Mouse (Mus musculus) ES-Bruce4 (cell line): Measurements from ENCODE around the gene Tm7sf3. TPM values are rescaled to one million over a fixed set of nuclear protein-coding genes. Genes with fewer than 3 reads are reported as not detected.

ENCODE experiments used
- H3K27ac ChIP-seq: 2 replicates; pipeline ENCODE4 v1.5.1; 2012; ENCODE audit warnings: low read length, inconsistent platforms; ENCODE audit not compliant: insufficient read depth
- H3K27me3 ChIP-seq: 2 replicates; pipeline ENCODE4 v1.6.1; 2012; ENCODE audit warnings: mild to moderate bottlenecking, low read length, inconsistent platforms; ENCODE audit not compliant: control insufficient read depth, poor library complexity, insufficient read depth, severe bottlenecking
- H3K36me3 ChIP-seq: 2 replicates; pipeline ENCODE4 v1.6.1; 2012; ENCODE audit warnings: inconsistent platforms, mild to moderate bottlenecking, low read length, moderate library complexity; ENCODE audit not compliant: control insufficient read depth, poor library complexity, insufficient read depth, severe bottlenecking
- H3K4me1 ChIP-seq: one replicate; pipeline ENCODE4 v1.8.1; 2011; ENCODE audit warnings: low read length; ENCODE audit not compliant: control insufficient read depth, insufficient read depth
- H3K4me3 ChIP-seq: 2 replicates; pipeline ENCODE4 v1.5.1; 2011; ENCODE audit warnings: low read depth, mild to moderate bottlenecking, low read length
- H3K9ac ChIP-seq: 2 replicates; pipeline ENCODE4 v1.6.1; 2012; ENCODE audit warnings: low read depth, mild to moderate bottlenecking, inconsistent platforms; ENCODE audit not compliant: poor library complexity, severe bottlenecking
- H3K9me3 ChIP-seq: replicated peaks from 2 replicates; pipeline ENCODE4 v1.6.1; 2012; ENCODE audit warnings: mild to moderate bottlenecking, low read length, inconsistent platforms; ENCODE audit not compliant: control insufficient read depth, poor library complexity, insufficient read depth, severe bottlenecking
- CTCF ChIP-seq: IDR thresholded peaks from one replicate; pipeline ENCODE4 v1.8.1; 2011; ENCODE audit warnings: low read depth, low read length
- EP300 ChIP-seq: IDR thresholded peaks from 2 replicates; pipeline ENCODE4 v1.6.1; 2011; ENCODE audit warnings: low read depth, low read length; ENCODE audit not compliant: insufficient read depth
- POLR2A ChIP-seq: IDR thresholded peaks from one replicate; pipeline ENCODE4 v1.8.1; 2011; ENCODE audit warnings: low read length; ENCODE audit not compliant: insufficient read depth
- polyA plus RNA-seq: library from polyadenylated mRNA; stranded (reverse); fragments of >200 nt; gene quantifications from 2 replicates; pipeline ENCODE4 v1.2.4, GENCODE M21; 2011; ENCODE audit warnings: low read depth; ENCODE audit not compliant: missing spikeins, insufficient read depth, insufficient read length

The Tm7sf3 gene
- polyA plus RNA-seq, 1 experiment = 46.1 TPM

GRCm38 (mm10) chr6:146683881-146684280 is 41.3 kb upstream of the Tm7sf3 start:
- Histone ChIP-seq H3K27me3 (no peaks in the 10 kb centered on the region), H3K9ac (no peak overlapping the region), H3K4me3 (no peak overlapping the region), H3K9me3 (peaks cover 12% of the 10 kb centered on the region), H3K27ac (no peak overlapping the region), H3K4me1 (no peaks in the 10 kb centered on the region), H3K36me3 (no peaks in the 10 kb centered on the region)
- TF ChIP-seq POLR2A = no peak
- no peak for TF ChIP-seq EP300
- no peak for TF ChIP-seq CTCF

- Histone ChIP-seq H3K27me3 (no peaks in the 10 kb centered on the region), H3K9ac (no peak overlapping the region), H3K4me3 (no peak overlapping the region), H3K36me3 (no peaks in the 10 kb centered on the region), H3K27ac (no peak overlapping the region), H3K4me1 (no peaks in the 10 kb centered on the region), H3K9me3 (peaks cover 6% of the 10 kb centered on the region)
- TF ChIP-seq CTCF = no peak
- no peak for TF ChIP-seq POLR2A
- no peak for TF ChIP-seq EP300
Observed at GRCm38 (mm10) chr6:146678136-146679070, 35.8 kb upstream of the Tm7sf3 start.

DNA sequence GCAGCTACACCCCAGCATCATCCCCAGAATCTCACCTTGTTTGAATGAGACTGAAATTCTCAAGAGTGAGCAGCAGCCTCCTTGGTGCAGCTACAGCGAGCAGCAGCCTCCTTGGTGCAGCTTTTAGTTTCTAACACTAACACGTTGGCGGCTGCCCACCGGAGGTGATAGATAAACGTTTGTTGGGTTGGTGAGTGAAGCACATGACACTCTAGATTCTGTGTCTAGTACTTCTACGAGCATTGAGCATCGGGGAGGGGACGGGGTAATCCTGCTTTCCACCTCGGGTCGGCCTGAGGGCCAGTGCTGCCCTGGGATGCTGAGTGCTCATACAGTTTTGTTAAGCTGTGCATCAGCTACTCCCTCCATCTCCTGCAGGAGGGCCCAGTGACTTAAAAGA is 34.3 kb upstream of the Tm7sf3 start:
- H3K27me3 ChIP-seq = no peaks in the 10 kb centered on the region
- no peak overlapping the region for H3K4me3 ChIP-seq
- H3K9ac ChIP-seq = no peak overlapping the region
- H3K4me1 ChIP-seq = no peaks in the 10 kb centered on the region
- no peak overlapping the region for H3K27ac ChIP-seq
- TF ChIP-seq CTCF (no peak), EP300 (no peak), POLR2A (no peak)
- H3K9me3 ChIP-seq = peaks cover 6% of the 10 kb centered on the region
- H3K36me3 ChIP-seq = no peaks in the 10 kb centered on the region

DNA sequence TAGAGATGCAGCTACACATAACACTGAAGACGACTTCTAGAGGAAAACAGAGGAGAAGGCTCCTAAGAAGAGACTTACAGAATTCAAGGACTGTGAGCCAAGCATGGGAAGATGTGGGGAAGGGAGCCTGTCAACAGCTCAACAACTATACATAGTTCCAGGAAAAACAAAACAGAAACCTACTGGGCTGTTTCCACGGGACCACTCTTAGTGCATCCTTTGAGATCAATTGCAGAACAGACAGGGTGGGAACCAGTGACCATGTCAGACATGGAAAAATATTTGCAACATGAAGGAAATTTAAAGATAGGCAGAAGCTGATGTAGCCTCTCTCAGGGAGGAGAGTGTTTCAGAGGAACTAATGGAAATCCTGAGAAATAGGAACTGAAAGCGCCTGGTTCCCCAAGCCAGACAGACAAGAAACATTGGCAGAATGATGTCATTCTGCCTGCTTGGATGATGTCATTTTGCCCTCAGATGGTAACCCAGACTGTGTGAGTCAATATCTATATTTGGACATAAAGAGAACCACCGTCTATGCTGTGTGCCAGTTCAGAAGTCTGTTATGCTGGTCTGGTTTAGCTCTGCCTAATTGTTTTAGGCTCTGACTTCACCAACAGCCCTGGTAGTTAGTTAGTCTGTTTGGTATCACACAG is 32.4 kb upstream of the Tm7sf3 start:
- no peaks in the 10 kb centered on the region for H3K27me3 ChIP-seq
- no peaks in the 10 kb centered on the region for H3K4me1 ChIP-seq
- H3K4me3 ChIP-seq = no peak overlapping the region
- H3K27ac ChIP-seq = no peak overlapping the region
- no peaks in the 10 kb centered on the region for H3K36me3 ChIP-seq
- no peaks in the 10 kb centered on the region; the same call in 1 of the 2 replicates for H3K9me3 ChIP-seq
- no peak overlapping the region for H3K9ac ChIP-seq
- TF ChIP-seq CTCF (no peak), EP300 (no peak), POLR2A (no peak)

GRCm38 (mm10) chr6:146674420-146674819 is 31.8 kb upstream of the Tm7sf3 start:
- TF ChIP-seq POLR2A (no peak), CTCF (no peak), EP300 (no peak)
- Histone ChIP-seq H3K9ac (no peak overlapping the region), H3K36me3 (no peaks in the 10 kb centered on the region), H3K27ac (no peak overlapping the region), H3K27me3 (no peaks in the 10 kb centered on the region), H3K4me1 (no peaks in the 10 kb centered on the region), H3K9me3 (no peaks in the 10 kb centered on the region), H3K4me3 (no peak overlapping the region)

- Histone ChIP-seq H3K27ac (no peak overlapping the region), H3K9me3 (no peaks in the 10 kb centered on the region), H3K4me1 (no peaks in the 10 kb centered on the region), H3K4me3 (no peak overlapping the region), H3K27me3 (no peaks in the 10 kb centered on the region), H3K36me3 (no peaks in the 10 kb centered on the region), H3K9ac (no peak overlapping the region)
- TF ChIP-seq CTCF = no peak
- TF ChIP-seq EP300 = no peak
- TF ChIP-seq POLR2A = no peak
Observed at GRCm38 (mm10) chr6:146673696-146674095, 31.1 kb upstream of the Tm7sf3 start.
